Mouse (Mus musculus): Measurements from ENCODE around the gene Fancd2os. TPM values are rescaled to one million over a fixed set of nuclear protein-coding genes. Genes with fewer than 3 reads are reported as not detected.

The Fancd2os gene
- polyA plus RNA-seq, 1 experiment: not detected

- H3K4me1 ChIP-seq (ENCODE audit: control insufficient read depth, insufficient read depth, low read length): peaks cover 1% of the 10 kb centered on the region; the same call in 1 of the 2 replicates
- TF ChIP-seq POLR2A (IDR thresholded peaks at IDR 0.05; ENCODE audit: borderline replicate concordance, control insufficient read depth, low read depth, low read length) (no peak), CTCF (IDR thresholded peaks at IDR 0.05; ENCODE audit: control insufficient read depth, insufficient read depth, low read length) (no peak)
- no peak overlapping the region for H3K4me3 ChIP-seq (replicated peaks; ENCODE audit: control insufficient read depth, low read depth, low read length)
- H3K27ac ChIP-seq (ENCODE audit: control insufficient read depth, insufficient read depth, low read depth, low read length, poor library complexity): no peak overlapping the region
- WGBS: 69% methylated on average over 6 of the region's 6 CpGs
These were observed 2.3 kb upstream of the Fancd2os start for GRCm38 (mm10) chr6:113602821-113603220.

- TF ChIP-seq POLR2A (IDR thresholded peaks at IDR 0.05; ENCODE audit: borderline replicate concordance, control insufficient read depth, low read depth, low read length): no peak
- no peak for TF ChIP-seq CTCF (IDR thresholded peaks at IDR 0.05; ENCODE audit: control insufficient read depth, insufficient read depth, low read length)
- 85% methylated on average over 5 of the region's 5 CpGs for whole genome bisulfite sequencing
- Histone ChIP-seq H3K27ac (ENCODE audit: control insufficient read depth, insufficient read depth, low read depth, low read length, poor library complexity) (no peak overlapping the region), H3K4me1 (ENCODE audit: control insufficient read depth, insufficient read depth, low read length) (no peaks in the 10 kb centered on the region), H3K4me3 (replicated peaks; ENCODE audit: control insufficient read depth, low read depth, low read length) (no peak overlapping the region)
These were observed 682 bp downstream of the Fancd2os start for GRCm38 (mm10) chr6:113599833-113600232.

- H3K4me3 ChIP-seq (replicated peaks; ENCODE audit: control insufficient read depth, low read depth, low read length): no peak overlapping the region
- TF ChIP-seq CTCF (IDR thresholded peaks at IDR 0.05; ENCODE audit: control insufficient read depth, insufficient read depth, low read length): no peak
- TF ChIP-seq POLR2A (IDR thresholded peaks at IDR 0.05; ENCODE audit: borderline replicate concordance, control insufficient read depth, low read depth, low read length): no peak
- no peak overlapping the region for H3K27ac ChIP-seq (ENCODE audit: control insufficient read depth, insufficient read depth, low read depth, low read length, poor library complexity)
- 88% methylated on average over 4 of the region's 4 CpGs for WGBS
- no peaks in the 10 kb centered on the region for H3K4me1 ChIP-seq (ENCODE audit: control insufficient read depth, insufficient read depth, low read length)
These were observed 2.6 kb downstream of the Fancd2os start for GRCm38 (mm10) chr6:113597945-113598344.

GRCm38 (mm10) chr6:113592637-113593036, 7.9 kb downstream of the Fancd2os start:
- H3K4me1 ChIP-seq (ENCODE audit: control insufficient read depth, insufficient read depth, low read length): no peaks in the 10 kb centered on the region
- H3K27ac ChIP-seq (ENCODE audit: control insufficient read depth, insufficient read depth, low read depth, low read length, poor library complexity): no peak overlapping the region
- no peak overlapping the region for H3K4me3 ChIP-seq (replicated peaks; ENCODE audit: control insufficient read depth, low read depth, low read length)
- TF ChIP-seq CTCF (IDR thresholded peaks at IDR 0.05; ENCODE audit: control insufficient read depth, insufficient read depth, low read length): no peak
- no peak for TF ChIP-seq POLR2A (IDR thresholded peaks at IDR 0.05; ENCODE audit: borderline replicate concordance, control insufficient read depth, low read depth, low read length)
- 92% methylated on average over 2 of the region's 2 CpGs for WGBS

- 83% methylated on average over 5 of the region's 5 CpGs for WGBS
- TF ChIP-seq POLR2A (IDR thresholded peaks at IDR 0.05; ENCODE audit: borderline replicate concordance, control insufficient read depth, low read depth, low read length): no peak
- no peak for TF ChIP-seq CTCF (IDR thresholded peaks at IDR 0.05; ENCODE audit: control insufficient read depth, insufficient read depth, low read length)
- Histone ChIP-seq H3K27ac (ENCODE audit: control insufficient read depth, insufficient read depth, low read depth, low read length, poor library complexity) (no peak overlapping the region), H3K4me1 (ENCODE audit: control insufficient read depth, insufficient read depth, low read length) (no peaks in the 10 kb centered on the region), H3K4me3 (replicated peaks; ENCODE audit: control insufficient read depth, low read depth, low read length) (no peak overlapping the region)
These were observed 13.9 kb downstream of the Fancd2os start for GRCm38 (mm10) chr6:113586466-113587183.

- WGBS: 91% methylated on average over 5 of the region's 5 CpGs
- Histone ChIP-seq H3K4me1 (ENCODE audit: control insufficient read depth, insufficient read depth, low read length) (no peaks in the 10 kb centered on the region), H3K27ac (ENCODE audit: control insufficient read depth, insufficient read depth, low read depth, low read length, poor library complexity) (no peak overlapping the region), H3K4me3 (replicated peaks; ENCODE audit: control insufficient read depth, low read depth, low read length) (no peak overlapping the region)
- TF ChIP-seq CTCF (IDR thresholded peaks at IDR 0.05; ENCODE audit: control insufficient read depth, insufficient read depth, low read length) (no peak), POLR2A (IDR thresholded peaks at IDR 0.05; ENCODE audit: borderline replicate concordance, control insufficient read depth, low read depth, low read length) (no peak)
These were observed 15.4 kb downstream of the Fancd2os start for GRCm38 (mm10) chr6:113585065-113585464.

GRCm38 (mm10) chr6:113583023-113583422, 17.5 kb downstream of the Fancd2os start:
- H3K4me3 ChIP-seq (replicated peaks; ENCODE audit: control insufficient read depth, low read depth, low read length): no peak overlapping the region
- no peak overlapping the region for H3K27ac ChIP-seq (ENCODE audit: control insufficient read depth, insufficient read depth, low read depth, low read length, poor library complexity)
- WGBS: 93% methylated on average over 4 of the region's 4 CpGs
- TF ChIP-seq CTCF (IDR thresholded peaks at IDR 0.05; ENCODE audit: control insufficient read depth, insufficient read depth, low read length): no peak
- no peak for TF ChIP-seq POLR2A (IDR thresholded peaks at IDR 0.05; ENCODE audit: borderline replicate concordance, control insufficient read depth, low read depth, low read length)
- H3K4me1 ChIP-seq (ENCODE audit: control insufficient read depth, insufficient read depth, low read length): no peaks in the 10 kb centered on the region

GRCm38 (mm10) chr6:113579306-113579705, 21.2 kb downstream of the Fancd2os start:
- TF ChIP-seq CTCF (IDR thresholded peaks at IDR 0.05; ENCODE audit: control insufficient read depth, insufficient read depth, low read length) (no peak), POLR2A (IDR thresholded peaks at IDR 0.05; ENCODE audit: borderline replicate concordance, control insufficient read depth, low read depth, low read length) (no peak)
- no peaks in the 10 kb centered on the region for H3K4me1 ChIP-seq (ENCODE audit: control insufficient read depth, insufficient read depth, low read length)
- no peak overlapping the region for H3K27ac ChIP-seq (ENCODE audit: control insufficient read depth, insufficient read depth, low read depth, low read length, poor library complexity)
- 94% methylated on average over 3 of the region's 3 CpGs for WGBS
- H3K4me3 ChIP-seq (replicated peaks; ENCODE audit: control insufficient read depth, low read depth, low read length): no peak overlapping the region

Data from bone marrow, adult 2 months (tissue).